Mouse (Mus musculus): ENCODE data around the gene Dyx1c1.

The Dyx1c1 gene

GRCm38 (mm10) chr9:72975242-72975641 lies 16.7 kb downstream of the Dyx1c1 start:
- 98% methylated on average over 1 of the region's 1 CpGs for WGBS

GRCm38 (mm10) chr9:72983066-72983465 lies 24.5 kb downstream of the Dyx1c1 start:
- WGBS = 69% methylated on average over 2 of the region's 2 CpGs

GRCm38 (mm10) chr9:72985250-72986220 lies 26.9 kb downstream of the Dyx1c1 start, which contains the start of the genes Ccpg1os and Ccpg1:
Ccpg1os (minus strand) TSS chr9:72985382.
Ccpg1 (plus strand) TSS chr9:72985429.
- WGBS = under 1% methylated on average over 88 of the region's 88 CpGs

- WGBS = 58% methylated on average over 3 of the region's 3 CpGs
Measured at GRCm38 (mm10) chr9:72987703-72988102, 29.1 kb downstream of the Dyx1c1 start.

GRCm38 (mm10) chr9:72988706-72989105 lies 30.1 kb downstream of the Dyx1c1 start:
- 89% methylated on average over 5 of the region's 5 CpGs for WGBS

- 93% methylated on average over 2 of the region's 2 CpGs for WGBS
Measured at GRCm38 (mm10) chr9:72991420-72991819, 32.8 kb downstream of the Dyx1c1 start.

- 68% methylated on average over 5 of the region's 5 CpGs for WGBS
Measured at GRCm38 (mm10) chr9:72992576-72992975, 34.0 kb downstream of the Dyx1c1 start.

GRCm38 (mm10) chr9:72996806-72997205 lies 38.2 kb downstream of the Dyx1c1 start:
- WGBS = 62% methylated on average over 7 of the region's 7 CpGs

- WGBS = 59% methylated on average over 2 of the region's 2 CpGs
Measured at GRCm38 (mm10) chr9:73000487-73000886, 41.9 kb downstream of the Dyx1c1 start.

GRCm38 (mm10) chr9:73001314-73002011 lies 42.9 kb downstream of the Dyx1c1 start:
- 81% methylated on average over 13 of the region's 13 CpGs for WGBS

- 51% methylated on average over 3 of the region's 3 CpGs for WGBS
Measured at GRCm38 (mm10) chr9:73002177-73002576, 43.6 kb downstream of the Dyx1c1 start.

GRCm38 (mm10) chr9:73004076-73004475 lies 45.5 kb downstream of the Dyx1c1 start:
- 88% methylated on average over 8 of the region's 8 CpGs for WGBS

GRCm38 (mm10) chr9:73005106-73005505 lies 46.5 kb downstream of the Dyx1c1 start:
- 76% methylated on average over 6 of the region's 6 CpGs for WGBS

- 97% methylated on average over 3 of the region's 3 CpGs for WGBS
Measured at GRCm38 (mm10) chr9:73006175-73006574, 47.6 kb downstream of the Dyx1c1 start.

GRCm38 (mm10) chr9:73008384-73008783 lies 49.8 kb downstream of the Dyx1c1 start:
- WGBS = 57% methylated on average over 3 of the region's 3 CpGs

- 78% methylated on average over 4 of the region's 4 CpGs for WGBS
Measured at GRCm38 (mm10) chr9:73012629-73013028, 54.0 kb downstream of the Dyx1c1 start.

GRCm38 (mm10) chr9:73014724-73015123 lies 56.1 kb downstream of the Dyx1c1 start:
- WGBS = 78% methylated on average over 13 of the region's 13 CpGs

- 67% methylated on average over 10 of the region's 10 CpGs for WGBS
Measured at GRCm38 (mm10) chr9:73019841-73020240, 61.3 kb downstream of the Dyx1c1 start.

- WGBS = 91% methylated on average over 5 of the region's 5 CpGs
Measured at GRCm38 (mm10) chr9:73020566-73021097, 62.0 kb downstream of the Dyx1c1 start.

Data from cerebral cortex, adult 2 months (tissue).